Mouse (Mus musculus): Measurements from ENCODE around the gene E130114P18Rik.

Gene E130114P18Rik

DNA sequence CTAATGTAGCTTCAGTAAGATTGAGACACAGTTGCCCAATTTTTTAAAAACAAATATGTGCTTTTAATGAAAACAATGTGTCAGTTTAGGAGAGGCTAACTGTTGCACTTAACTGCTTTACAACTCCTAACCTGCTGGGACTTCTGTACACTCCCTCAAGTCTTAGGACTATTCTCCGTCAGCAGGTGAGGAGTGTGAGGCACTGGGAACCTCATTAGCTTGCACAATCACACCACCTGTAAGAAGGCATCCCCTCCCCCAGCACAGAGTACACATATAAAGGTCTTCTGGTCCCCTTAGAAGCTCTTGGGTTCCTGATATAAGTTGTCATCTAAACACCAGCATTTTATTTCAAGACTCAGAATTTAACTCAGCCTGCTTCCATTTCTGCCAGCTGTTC lies 170.7 kb downstream of the E130114P18Rik start:
- no peak for DNase-seq (ENCODE audit: low spot score)

DNA sequence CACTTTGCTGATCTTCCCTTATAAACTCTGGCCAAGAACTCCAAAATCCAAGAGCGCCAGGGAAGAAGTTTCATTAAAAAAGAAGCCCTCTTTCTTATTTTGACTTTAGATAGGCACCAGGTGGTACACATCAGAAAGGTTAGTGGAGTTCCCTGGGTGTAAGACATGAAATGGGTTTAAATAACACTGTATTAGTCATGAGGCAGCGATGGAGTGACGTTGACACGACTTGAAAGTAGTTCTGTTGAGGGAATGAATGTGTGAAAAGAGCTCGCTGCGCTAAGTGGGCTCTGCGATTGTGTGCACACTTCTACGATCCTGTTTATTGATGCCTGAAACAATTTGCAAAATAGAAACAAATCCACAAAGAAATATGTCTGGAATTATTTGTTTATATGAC lies 171.4 kb downstream of the E130114P18Rik start:
- DNase-seq (ENCODE audit: low spot score) = no peak

DNA sequence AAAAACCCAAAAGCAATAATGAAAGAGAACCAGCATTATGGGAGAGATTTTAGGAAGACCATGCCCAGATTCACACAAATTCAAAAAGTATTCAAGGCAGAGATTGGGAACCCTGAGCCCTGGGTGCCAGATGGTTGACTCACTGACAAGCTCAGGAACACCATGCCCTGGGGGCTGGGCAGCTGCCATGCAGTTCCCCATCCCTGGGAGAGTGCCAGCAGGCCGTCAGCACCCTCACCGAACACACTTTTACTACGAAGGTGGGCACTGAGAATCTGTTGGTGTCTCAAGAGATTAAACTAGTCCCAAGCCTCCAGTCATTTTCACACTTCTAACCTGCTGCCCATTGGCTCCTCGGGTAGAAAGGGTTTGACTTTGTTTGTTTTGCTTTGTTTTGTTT lies 175.3 kb downstream of the E130114P18Rik start:
- DNase-seq (ENCODE audit: low spot score) = no peak

DNA sequence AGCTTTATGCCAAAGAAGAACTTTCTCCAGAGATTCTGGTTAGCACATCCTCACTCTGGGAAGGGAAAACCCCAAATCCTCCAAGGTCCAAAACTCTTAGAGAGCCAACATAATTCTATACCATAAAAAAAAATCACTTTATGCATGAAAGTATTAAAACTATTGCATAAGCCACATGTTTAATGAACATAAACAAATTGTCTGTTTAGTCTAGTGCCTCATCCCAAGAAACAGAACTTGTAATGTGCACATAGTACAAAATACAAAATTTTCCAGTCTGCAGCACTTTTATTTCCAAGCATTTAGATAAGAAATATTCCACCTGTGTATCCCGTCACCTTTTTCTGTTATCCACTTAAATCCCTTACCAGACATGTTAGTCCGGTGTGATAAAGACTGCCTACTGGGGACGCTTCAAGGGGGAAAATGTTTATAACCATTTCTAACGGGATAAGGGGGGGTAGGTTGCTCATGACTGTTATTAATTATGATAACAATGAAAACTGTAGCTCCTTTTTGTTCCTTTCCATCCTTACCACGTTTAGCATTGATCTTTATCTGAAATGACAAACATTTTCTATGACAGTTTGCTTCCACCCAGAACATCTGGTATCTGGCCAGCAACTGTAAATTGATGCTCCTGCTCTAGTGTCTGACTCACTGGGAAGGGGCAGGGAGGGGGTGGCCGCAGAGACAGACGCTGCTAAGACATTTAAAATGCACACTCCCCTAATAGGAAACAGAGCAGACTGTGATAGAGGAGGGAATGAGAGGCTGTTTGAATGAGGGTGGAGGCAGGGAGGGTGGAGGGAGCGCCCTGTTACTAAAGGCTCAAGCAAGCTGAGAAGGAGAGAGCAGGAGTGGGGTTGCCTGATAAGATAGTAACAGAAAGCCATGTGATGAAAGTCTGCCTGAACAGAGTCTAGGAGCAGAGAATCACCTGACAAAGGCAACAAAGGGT lies 176.7 kb downstream of the E130114P18Rik start:
- DNase-seq (ENCODE audit: low spot score) = no peak

DNA sequence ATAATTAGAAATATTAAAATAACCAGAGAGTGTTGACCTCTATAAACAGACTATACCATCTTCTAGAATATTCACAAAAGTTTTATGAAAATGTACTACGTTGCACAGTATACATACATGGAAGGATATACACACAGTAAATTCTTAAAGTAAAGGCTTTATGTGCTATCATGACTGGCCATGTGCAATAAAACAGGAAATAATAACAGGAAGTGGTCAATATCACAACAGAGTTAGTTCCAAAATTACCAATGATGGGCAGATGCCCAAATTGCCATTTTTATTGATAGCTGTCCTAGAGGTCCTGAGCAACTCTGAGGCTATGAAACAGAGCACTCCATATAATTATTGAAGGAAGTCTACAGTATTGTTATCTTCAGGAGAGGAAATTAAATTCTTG lies 180.4 kb downstream of the E130114P18Rik start:
- no peak for DNase-seq (ENCODE audit: low spot score)

DNA sequence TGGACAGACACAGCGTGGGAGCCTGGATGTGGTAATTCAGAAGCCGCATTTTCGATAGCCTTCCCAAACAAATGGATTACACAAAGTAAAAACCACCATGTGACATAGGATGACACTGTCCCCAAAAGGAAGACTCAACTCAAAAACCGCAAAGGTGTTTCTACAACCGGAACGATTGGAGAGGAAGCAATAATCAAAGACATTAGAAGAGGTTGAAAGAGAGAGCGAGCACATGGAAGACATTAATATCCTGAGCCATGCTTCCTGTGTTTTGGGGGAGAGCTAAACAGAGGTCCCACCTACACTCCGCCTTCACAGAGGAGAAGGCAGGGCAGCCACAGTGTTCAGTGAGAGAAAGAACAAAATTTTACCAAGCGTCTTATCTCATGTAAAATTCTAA lies 181.5 kb downstream of the E130114P18Rik start:
- DNase-seq (ENCODE audit: low spot score) = no peak

DNA sequence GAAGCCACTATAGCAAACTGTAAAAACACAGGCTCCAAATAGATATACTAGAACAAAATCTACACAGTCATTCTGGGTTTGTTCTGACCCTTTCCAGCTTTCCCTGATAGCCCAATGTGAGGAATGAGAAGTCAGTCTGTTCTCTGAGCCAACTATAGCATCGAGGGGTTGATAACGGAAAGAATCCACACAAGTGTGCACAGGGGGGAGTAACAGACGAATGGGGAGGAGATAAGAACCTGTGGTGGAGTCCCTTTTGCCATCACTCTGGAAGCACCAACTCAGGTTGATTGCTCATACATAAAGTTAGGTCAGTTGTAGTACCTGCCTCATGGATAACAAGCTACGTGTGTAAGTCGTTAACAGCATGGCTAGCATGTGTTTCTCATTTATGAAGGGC lies 184.0 kb downstream of the E130114P18Rik start:
- DNase-seq (ENCODE audit: low spot score) = no peak

DNA sequence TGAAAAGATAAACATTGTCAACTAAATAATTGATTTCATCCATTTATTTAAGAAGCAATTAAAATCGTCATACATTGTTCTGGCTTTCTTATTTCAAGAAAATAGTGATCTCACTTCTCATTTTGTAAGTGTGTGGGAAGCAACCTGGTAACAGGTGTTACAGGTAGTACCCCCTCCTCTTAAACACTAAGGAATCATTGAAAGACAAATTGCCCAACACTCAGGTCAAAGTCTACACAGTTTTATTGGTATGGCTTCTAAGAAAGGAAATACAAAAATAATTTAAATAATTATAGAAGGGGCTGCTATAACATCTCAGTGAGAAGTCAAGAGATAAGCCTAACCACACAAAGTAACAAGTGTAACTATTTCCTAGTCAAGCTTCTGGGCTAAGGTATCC lies 188.1 kb downstream of the E130114P18Rik start:
- DNase-seq (ENCODE audit: low spot score) = no peak

DNA sequence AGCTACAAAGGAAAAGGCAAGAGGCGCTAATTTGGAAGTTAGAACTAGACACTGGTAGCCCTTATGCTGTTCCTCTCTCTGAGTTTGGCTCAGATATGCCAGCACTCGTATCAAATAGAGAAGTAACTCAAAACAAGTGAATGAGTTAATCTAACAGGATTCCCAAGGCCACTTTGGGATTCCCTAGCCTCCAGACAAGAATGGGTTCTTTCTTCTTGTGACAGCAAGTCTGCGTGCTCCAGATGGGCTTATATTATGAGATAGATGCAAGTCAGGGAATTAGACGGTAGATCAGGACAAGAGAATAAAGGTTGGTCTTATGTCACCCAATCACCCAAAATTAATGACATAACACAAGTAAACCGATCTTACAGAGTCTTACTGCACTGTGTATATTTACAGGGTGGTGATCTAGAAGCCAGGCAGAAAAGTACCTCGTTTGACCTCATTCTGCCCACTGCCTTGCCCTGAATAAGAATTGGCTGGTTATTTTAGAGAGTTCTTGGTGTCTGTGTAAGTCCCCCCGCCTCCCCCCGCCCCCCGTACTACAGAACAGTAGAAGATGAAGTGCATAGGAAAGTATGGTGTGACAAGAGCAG lies 190.4 kb downstream of the E130114P18Rik start:
- DNase-seq (ENCODE audit: low spot score) = no peak

DNA sequence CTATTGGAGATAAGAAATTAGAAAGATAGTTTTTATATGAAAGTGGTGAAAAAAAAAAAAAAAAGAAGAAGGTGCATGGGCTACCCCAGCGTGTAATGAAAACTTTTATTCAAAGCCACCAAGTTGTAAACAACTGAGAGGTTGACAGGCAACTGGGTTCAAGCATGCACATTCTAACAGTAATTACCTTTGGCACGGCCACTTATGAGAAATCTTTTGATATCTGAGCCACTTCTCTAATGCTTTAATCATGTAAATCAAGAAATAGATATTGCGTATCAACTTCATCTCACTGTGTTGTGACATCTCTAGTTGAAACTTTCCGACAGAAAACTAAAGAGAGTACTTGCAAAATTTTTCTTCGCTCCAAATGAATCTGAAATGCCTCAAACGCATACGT lies 192.7 kb downstream of the E130114P18Rik start:
- DNase-seq (ENCODE audit: low spot score) = no peak

DNA sequence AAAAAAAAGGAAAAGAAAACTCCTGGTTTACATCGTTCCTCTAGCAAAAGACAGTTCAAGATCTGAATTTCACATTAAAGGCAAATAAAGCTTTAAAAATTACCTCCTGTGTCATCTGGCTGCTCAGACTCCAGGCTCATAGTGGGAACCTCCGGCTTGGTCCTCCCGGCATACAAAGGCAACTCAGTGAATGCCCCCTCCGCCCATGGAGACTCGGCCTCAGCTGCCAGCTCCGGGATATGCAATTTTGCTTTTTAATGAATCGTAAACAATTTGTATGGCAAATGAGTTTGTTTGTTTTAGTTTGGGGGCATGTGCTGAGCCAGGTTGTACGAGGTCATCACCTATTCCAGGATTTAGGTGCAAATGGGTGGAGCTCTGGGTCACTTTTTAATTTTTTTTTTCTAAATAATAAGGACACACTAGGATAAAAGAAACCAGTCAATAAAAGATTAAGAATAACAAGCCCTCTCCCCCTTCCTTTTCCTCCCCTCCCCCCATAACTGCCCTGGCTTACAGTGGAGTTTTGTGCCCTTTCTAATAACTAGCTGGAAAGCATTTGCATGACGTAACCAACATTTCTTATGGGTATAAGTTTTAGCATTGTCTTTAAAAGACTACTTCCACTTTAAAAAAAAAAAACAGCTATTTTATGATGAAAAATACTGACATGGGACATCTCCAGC lies 193.3 kb downstream of the E130114P18Rik start:
- no peak for DNase-seq (ENCODE audit: low spot score)

DNA sequence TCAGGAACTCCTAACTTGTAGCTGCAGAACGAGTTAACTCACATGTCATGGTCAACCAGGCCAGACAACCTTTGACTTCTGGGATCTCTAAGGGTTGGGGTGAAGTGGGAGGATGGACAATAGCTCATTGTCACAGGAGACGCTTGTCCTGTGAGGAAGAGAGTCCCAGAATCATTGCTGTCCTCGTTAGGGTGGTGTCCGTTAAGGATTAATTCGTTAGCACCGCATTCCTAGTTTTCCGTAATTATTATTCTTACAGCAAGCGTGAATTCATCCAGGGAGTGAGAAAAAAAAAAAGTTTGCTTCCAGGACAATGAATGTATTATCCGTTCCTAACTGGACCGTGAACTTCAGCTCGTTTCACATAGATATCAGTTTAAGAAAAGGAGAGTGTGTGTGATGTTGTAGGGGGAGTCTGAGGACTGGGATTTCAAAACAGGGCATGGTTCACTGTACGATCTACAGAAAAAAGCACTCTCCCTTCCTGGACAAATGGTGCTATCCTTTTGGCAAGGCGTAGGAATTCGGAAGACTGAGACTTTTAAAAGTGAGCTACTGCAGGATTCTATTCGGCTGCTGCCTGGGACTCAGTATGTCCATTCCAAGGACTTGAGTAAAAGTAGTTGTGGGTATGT lies 195.0 kb downstream of the E130114P18Rik start:
- DNase-seq (ENCODE audit: low spot score) = no peak

DNA sequence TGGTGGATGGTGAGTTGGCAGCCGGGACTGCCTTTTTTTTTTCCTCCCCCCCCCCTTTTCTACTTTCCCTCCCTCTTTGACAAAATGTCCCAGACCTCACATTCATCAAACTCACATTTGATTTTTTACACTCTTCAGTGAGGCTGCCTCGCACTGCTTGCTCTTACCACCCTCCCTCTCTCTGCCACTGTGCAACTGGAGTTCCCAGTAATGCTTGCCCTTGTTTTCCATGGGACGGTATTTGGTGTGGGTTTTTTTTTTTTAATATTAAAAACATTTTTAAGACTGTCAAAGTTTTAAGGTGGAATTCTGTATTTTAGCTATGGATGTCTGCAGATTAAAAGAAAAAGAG lies 195.8 kb downstream of the E130114P18Rik start:
- no peak for DNase-seq (ENCODE audit: low spot score)

DNA sequence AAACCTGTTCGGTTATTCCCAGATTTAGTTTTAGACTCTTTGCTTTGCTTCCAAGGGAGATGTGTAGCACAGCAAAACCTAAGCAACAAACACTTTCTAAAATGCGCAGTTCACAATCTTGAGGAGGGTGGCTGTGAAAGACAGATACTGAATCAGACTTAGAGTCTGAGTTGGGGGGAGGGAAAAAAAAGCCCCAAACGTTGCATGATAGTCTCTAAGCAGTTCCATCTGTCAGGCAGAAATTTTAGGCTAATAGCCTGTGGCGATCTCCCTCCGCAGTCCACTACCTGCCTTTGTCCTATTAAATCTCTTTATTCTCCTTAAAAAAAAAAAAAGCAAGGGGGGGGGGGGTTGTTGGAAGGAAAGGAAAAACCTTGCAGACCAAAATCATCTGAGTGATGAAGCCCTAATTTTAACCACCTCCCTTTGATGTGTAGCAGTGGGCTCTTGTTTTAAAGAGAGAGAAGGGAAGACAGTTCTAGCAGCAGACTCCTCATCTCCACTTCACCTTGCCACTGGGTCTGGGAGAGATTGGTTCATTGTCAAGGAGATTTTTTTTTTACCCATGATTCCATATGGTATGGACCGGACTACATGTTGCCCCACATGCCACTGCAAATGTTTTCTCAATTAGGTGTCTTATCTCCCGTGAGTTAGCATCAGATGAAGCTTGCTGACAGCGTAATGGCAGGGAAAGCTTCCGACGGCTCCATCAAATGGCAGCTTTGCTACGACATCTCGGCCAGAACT lies 196.4 kb downstream of the E130114P18Rik start:
- DNase-seq (ENCODE audit: low spot score) = no peak

DNA sequence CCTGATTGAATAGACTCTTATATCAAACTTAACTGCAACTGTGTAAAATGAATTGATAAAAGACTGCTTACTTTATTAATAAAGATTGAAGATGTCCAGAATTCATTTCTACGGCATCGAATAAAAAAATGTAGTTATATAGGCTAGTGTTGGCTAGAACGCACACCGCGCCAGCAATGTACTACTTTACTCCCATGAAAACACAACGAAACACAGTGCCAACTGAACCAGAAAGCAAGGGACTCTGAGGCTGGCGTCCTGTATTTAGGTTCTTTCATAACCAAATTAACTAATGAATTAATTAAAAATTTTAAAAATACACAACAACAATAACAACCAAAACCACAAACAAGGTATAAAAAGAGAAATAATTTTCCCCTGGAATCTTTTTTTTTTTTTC lies 197.0 kb downstream of the E130114P18Rik start:
- DNase-seq (ENCODE audit: low spot score) = no peak

DNA sequence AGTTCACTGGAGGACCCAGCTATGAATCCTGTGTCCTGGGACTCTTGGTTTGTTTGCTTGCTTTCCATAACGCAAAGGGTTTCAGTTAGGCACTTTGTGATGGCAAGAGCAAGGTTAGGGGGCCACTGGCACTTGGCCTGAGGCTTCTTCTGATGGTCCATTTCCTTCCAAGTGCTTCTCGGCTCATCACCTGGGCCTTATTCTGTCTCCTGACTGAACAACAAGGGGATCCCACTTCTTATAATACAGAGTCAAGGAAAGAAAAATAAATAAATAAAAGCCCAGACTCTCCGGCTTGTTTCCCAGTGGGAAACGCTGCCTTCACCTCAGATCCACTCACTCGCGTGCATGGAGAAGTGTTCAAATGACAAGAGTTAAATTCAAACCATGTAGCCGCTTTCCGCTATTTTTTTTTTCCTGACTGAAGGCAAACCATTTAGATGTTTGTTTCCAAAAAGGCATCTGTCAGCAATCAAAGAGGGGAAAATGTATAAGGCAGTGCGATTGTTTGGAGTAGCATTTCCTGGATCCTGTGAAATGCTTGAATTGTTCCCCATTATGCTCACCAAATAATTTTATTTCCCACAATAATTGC lies 199.2 kb downstream of the E130114P18Rik start:
- DNase-seq (ENCODE audit: low spot score) = no peak

DNA sequence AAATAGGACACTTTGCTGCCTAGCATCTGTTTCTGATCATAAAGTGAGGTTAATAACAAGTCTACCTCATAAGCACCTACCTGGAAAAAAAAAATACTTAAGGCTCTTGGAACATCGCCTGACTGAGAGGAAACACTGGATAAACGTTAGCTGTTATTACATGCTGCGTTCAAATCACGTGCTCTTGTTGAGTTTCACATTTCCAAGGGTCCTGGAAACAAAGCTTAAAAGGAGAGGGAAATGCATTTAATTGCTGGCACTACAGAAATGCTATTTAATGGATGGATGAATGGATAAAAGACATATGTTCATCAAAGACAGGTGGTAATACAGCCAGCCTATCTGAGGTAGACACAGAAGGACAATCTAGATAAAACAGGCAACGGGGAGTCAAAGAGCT lies 200.4 kb downstream of the E130114P18Rik start:
- no peak for DNase-seq (ENCODE audit: low spot score)

DNA sequence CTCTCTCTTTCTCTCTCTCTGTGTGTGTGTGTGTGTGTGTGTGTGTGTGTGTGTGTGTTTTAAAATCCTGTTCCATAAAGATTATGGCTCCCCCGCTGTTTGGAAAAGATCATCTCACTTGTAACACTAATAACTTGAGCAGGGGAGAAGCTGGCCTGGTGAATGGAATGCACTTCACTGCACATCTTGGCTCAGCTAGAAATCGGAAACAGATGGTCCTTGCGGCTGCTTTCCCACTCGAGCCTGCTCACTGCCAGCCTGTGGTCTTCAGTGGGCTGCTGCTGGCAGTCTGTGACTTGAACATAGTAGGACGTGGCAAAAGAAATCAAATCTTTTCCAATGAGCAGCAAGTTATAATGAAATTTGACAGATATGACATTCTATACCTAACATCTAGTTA lies 202.4 kb downstream of the E130114P18Rik start:
- DNase-seq (ENCODE audit: low spot score) = no peak

DNA sequence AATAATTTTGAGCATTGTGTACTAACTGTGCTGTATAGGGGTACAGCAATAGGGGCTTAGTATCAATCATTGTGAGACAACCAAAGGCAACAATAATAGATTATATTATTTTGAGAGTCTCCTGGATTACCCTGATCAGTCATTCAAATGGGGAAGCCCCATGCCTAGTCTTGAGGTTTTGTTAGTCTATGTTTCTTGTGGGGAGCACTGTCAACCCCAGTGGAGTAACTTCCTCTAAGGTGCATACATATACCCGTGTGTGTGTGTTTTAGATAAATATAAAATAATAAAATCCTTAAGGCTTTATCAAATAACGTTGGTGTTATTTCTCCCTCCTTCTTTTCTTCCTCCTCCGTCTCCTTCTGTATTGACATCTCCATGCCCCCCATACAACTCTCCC lies 208.6 kb downstream of the E130114P18Rik start:
- no peak for DNase-seq (ENCODE audit: low spot score)

DNA sequence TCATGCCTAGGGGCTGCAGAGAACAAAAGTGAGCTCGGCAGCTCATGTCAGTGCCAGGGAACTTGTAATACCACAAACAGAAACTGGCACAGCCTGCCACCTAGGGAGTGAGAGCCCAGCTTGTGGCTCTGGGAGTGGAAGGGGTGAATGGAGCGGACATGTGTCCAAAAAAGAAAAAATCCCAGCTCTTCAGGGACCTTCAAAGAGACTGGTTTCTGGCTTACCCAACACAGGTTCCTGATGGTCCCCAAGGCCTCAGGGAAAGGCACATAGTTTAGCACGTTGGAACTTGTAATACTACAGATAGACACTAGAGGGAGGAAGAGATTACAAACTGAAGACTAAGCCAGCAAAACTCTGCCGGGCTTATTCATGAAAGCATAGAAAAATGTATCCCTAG lies 213.2 kb downstream of the E130114P18Rik start:
- peak; percentile 25 for DNase-seq (ENCODE audit: low spot score)

DNA sequence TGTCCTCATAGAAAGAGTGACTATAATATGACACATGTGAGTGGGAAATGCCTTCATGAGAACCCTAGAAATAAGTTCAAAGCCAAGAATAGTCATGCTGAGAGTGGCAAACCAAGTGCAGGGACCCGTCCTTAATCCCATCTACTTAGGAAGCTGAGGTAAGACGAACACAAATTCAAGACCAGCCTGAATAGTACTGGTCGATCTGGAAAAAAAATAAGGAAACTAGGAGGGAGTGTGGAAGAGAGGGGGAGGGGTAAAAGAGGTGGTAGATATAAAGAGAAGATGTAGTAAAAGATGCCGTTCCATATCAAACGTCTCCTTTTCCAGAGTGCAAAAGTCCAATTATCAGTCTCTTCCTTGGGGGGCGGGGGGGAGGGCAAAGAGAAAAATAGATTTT lies 213.7 kb downstream of the E130114P18Rik start:
- DNase-seq (ENCODE audit: low spot score) = no peak
